Mouse (Mus musculus) midbrain, postnatal 0 days (tissue): ENCODE measurements at regions not wholly inside any gene's neighbourhood (a gene's known extent, or its start where the extent isn't known, plus 50 kb on each side); places are given as distances from the start of the nearest gene placed in this dataset.

Experiments
- ATAC-seq: fragments of 200-750 bp; cut with Nextera tagmentation; 2 replicates; pipeline ENCODE4 v1.8.0; 2017; ENCODE audit warnings: moderate number of reproducible peaks, mild to moderate bottlenecking, moderate TSS enrichment, moderate library complexity; ENCODE audit not compliant: low FRiP score
- DNase-seq: peaks from one replicate; pipeline ENCODE4 v3.0.0-alpha.2; 2015; ENCODE audit warnings: low spot score
- H3K27ac ChIP-seq: fragments of 300-500 bp; sonication (generic); 2 replicates; pipeline ENCODE4 v1.5.1; 2014; ENCODE audit warnings: low read depth, mild to moderate bottlenecking, low read length, mixed read lengths
- H3K27me3 ChIP-seq: fragments of 300-500 bp; sonication (generic); 2 replicates; pipeline ENCODE4 v1.6.1; 2014; ENCODE audit warnings: low read length, control low read depth, mixed read lengths; ENCODE audit not compliant: insufficient read depth
- H3K36me3 ChIP-seq: fragments of 300-500 bp; sonication (generic); 2 replicates; pipeline ENCODE4 v1.6.1; 2014; ENCODE audit warnings: low read length, control low read depth, mixed read lengths; ENCODE audit not compliant: insufficient read depth
- H3K4me1 ChIP-seq: fragments of 300-500 bp; sonication (generic); 2 replicates; pipeline ENCODE4 v1.6.1; 2014; ENCODE audit warnings: mild to moderate bottlenecking, control low read depth, antibody characterized with exemption, low read length, mixed read lengths; ENCODE audit not compliant: insufficient read depth
- H3K4me2 ChIP-seq: fragments of 300-500 bp; sonication (generic); 2 replicates; pipeline ENCODE4 v1.6.1; 2014; ENCODE audit warnings: low read depth, mild to moderate bottlenecking, low read length, mixed read lengths; ENCODE audit not compliant: poor library complexity, severe bottlenecking
- H3K4me3 ChIP-seq: fragments of 300-500 bp; sonication (generic); 2 replicates; pipeline ENCODE4 v1.5.1; 2014; ENCODE audit warnings: low read depth, mild to moderate bottlenecking, low read length, moderate library complexity
- H3K9ac ChIP-seq: fragments of 300-500 bp; sonication (generic); replicated peaks from 2 replicates; pipeline ENCODE4 v1.6.1; 2014; ENCODE audit warnings: mild to moderate bottlenecking, low read length, moderate library complexity, mixed read lengths; ENCODE audit not compliant: poor library complexity, severe bottlenecking
- H3K9me3 ChIP-seq: fragments of 300-500 bp; sonication (generic); 2 replicates; pipeline ENCODE4 v1.6.1; 2016; ENCODE audit warnings: low read length, control low read depth
- CTCF ChIP-seq: IDR thresholded peaks from 2 replicates; pipeline ENCODE4 v1.5.1; 2016; ENCODE audit warnings: antibody characterized with exemption, mild to moderate bottlenecking
- WGBS: fragments of 180-500 bp; shearing (Covaris S2); extraction: QIAGEN DNeasy Blood & Tissue Kit; methylation state at CpG from one replicate; pipeline ENCODE4 v1.1.7; 2014; 5-methylcytosine and 5-hydroxymethylcytosine counted together

GRCm38 (mm10) chr8:41703927-41704924 is 287.4 kb upstream of the Frg1 start:
- 29% methylated on average over 9 of the region's 9 CpGs for WGBS
- ATAC-seq: no peak
- Histone ChIP-seq H3K4me3 (no peak overlapping the region), H3K4me1 (no peaks in the 10 kb centered on the region), H3K9me3 (no peaks in the 10 kb centered on the region), H3K27me3 (no peaks in the 10 kb centered on the region), H3K27ac (no peak overlapping the region), H3K36me3 (no peaks in the 10 kb centered on the region), H3K9ac (no peak overlapping the region), H3K4me2 (no peak overlapping the region)
- peak; percentile 12 for DNase-seq
- TF ChIP-seq CTCF: no peak
